20 mouse cellular contexts compared by ENCODE assay signal in genomic region chr2:118228486-118229079, GRCm38 (mm10). TPM values are rescaled to one million over a fixed set of nuclear protein-coding genes. Genes with fewer than 3 reads are reported as not detected.
"Had no signal": no experiment of that assay in that cellular context is flagged by ENCODE, and none has a peak within 500 bp of the region (broad histone marks: within the 10 kb centered on the region; RNA-seq: fewer than 3 reads in every experiment).

No protein-coding gene starts in this region.

- DNase-seq: kidney, adult 9 months; kidney, postnatal 25 days; layer of hippocampus, adult 9-11 months; liver, embryonic 13.5 days; lung, adult 2 months; lung, postnatal 36 days; retina, postnatal 1 day; right cerebral cortex, postnatal 25 days; spleen, adult 18-20 months; thymus, adult 18-20 months; thymus, postnatal 36 days had no signal

- H3K4me1 ChIP-seq: liver, embryonic 13.5 days; megakaryocyte, embryonic 14.5 days; midbrain, embryonic 10.5 days; midbrain, embryonic 13.5 days; stomach, embryonic 15.5 days had no signal

- H3K4me2 ChIP-seq: liver, embryonic 13.5 days; midbrain, embryonic 13.5 days; neural tube, embryonic 13.5 days; stomach, embryonic 15.5 days had no signal

- ATAC-seq: lung, postnatal 0 days; midbrain, embryonic 13.5 days had no signal

- H3K27me3 ChIP-seq: liver, embryonic 13.5 days; midbrain, embryonic 13.5 days; neural tube, embryonic 13.5 days; stomach, embryonic 15.5 days had no signal

- H3K9ac ChIP-seq: liver, embryonic 13.5 days; midbrain, embryonic 13.5 days; neural tube, embryonic 13.5 days; stomach, embryonic 15.5 days had no signal

- H3K9me3 ChIP-seq: liver, embryonic 13.5 days; megakaryocyte, embryonic 14.5 days; midbrain, embryonic 10.5 days; midbrain, embryonic 13.5 days; neural tube, embryonic 13.5 days; stomach, embryonic 15.5 days had no signal

- H3K4me3 ChIP-seq: layer of hippocampus, adult 2 months; liver, embryonic 13.5 days; megakaryocyte, embryonic 14.5 days; midbrain, embryonic 10.5 days; midbrain, embryonic 13.5 days; neural tube, embryonic 13.5 days; stomach, embryonic 15.5 days had no signal

- H3K36me3 ChIP-seq: liver, embryonic 13.5 days; midbrain, embryonic 10.5 days; midbrain, embryonic 13.5 days; neural tube, embryonic 13.5 days; stomach, embryonic 15.5 days had no signal

- H3K27ac ChIP-seq: kidney, postnatal 0 days; layer of hippocampus, adult 2 months; liver, embryonic 13.5 days; midbrain, embryonic 10.5 days; midbrain, embryonic 13.5 days; neural tube, embryonic 13.5 days; stomach, embryonic 15.5 days had no signal

RNA-seq across cellular contexts. Expression of gene Fsip1, which starts 28.2 kb away (rescaled TPM):
- polyA plus RNA-seq: large intestine, adult 2 months had no signal
